ENCODE assay signal across 9 mouse cellular contexts in genomic region chr7:27357595-27357978, GRCm38 (mm10). TPM values are rescaled to one million over a fixed set of nuclear protein-coding genes. Genes with fewer than 3 reads are reported as not detected.
DNase-seq lines count a peak whose midpoint lies in the region; ATAC-seq and TF ChIP-seq lines count a peak whose summit lies in the region.
"Had no signal": no experiment of that assay in that cellular context is flagged by ENCODE, and none has a peak within 500 bp of the region (broad histone marks: within the 10 kb centered on the region; RNA-seq: fewer than 3 reads in every experiment).

No protein-coding gene starts in this region.

- TF ChIP-seq POLR2A in MEL (IDR thresholded peaks at IDR 0.05; ENCODE audit: control insufficient read depth in 1 of 2, insufficient read depth in 1 of 2, low read depth in 1 of 2, low read length in 2 of 2, poor library complexity in 1 of 2): peak in 1 of 2 experiments; percentile 68; a peak in 2 of 4 replicates
- no peak; the same call in 1 of the 2 replicates for TF ChIP-seq POLR2A in embryonic fibroblast, embryonic 13.5 days (IDR thresholded peaks at IDR 0.05; ENCODE audit: low read depth, low read length)

- H3K79me2 ChIP-seq in MEL (ENCODE audit: control insufficient read depth, insufficient read depth, low read length, poor library complexity): peaks cover 3% of the 10 kb centered on the region; the same call in 1 of the 2 replicates

- H3K27me3 ChIP-seq in lung, embryonic 16.5 days (ENCODE audit: control insufficient read depth, insufficient read depth, low read depth, low read length): no peaks in the 10 kb centered on the region
- no peaks in the 10 kb centered on the region for H3K27me3 ChIP-seq in MEL (ENCODE audit: control insufficient read depth in 1 of 2, insufficient read depth in 2 of 2, low read length in 2 of 2)
- peaks cover 4% of the 10 kb centered on the region for H3K27me3 ChIP-seq in megakaryocyte, embryonic 14.5 days (replicated peaks)

- DNase-seq in lung, postnatal 14 days: no peak
- DNase-seq in MEL (ENCODE audit: low read depth, low spot score): peak; percentile 95
- DNase-seq in layer of hippocampus, postnatal 25 days (ENCODE audit: extremely low spot score in 1 of 2, low spot score in 1 of 2): no peak
- DNase-seq in cerebellum, adult 18-20 months: no peak

- H3K27ac ChIP-seq in lung, embryonic 16.5 days (ENCODE audit: low read length): peak overlapping the region; percentile 81
- H3K27ac ChIP-seq in MEL (ENCODE audit: control insufficient read depth, low read depth, low read length): peak overlapping the region; percentile 85
- peak overlapping the region; percentile 64 for H3K27ac ChIP-seq in embryonic fibroblast, embryonic 13.5 days (ENCODE audit: insufficient read depth, low read length)
- H3K27ac ChIP-seq: limb, embryonic 12.5 days had no signal

- ATAC-seq in lung, embryonic 16.5 days (ENCODE audit: low read depth): no peak

- H3K9me3 ChIP-seq in lung, embryonic 16.5 days (ENCODE audit: control insufficient read depth, low read length): no peaks in the 10 kb centered on the region
- H3K9me3 ChIP-seq in MEL (replicated peaks; ENCODE audit: insufficient read depth, low read length): no peaks in the 10 kb centered on the region
- peaks cover 3% of the 10 kb centered on the region; the same call in 1 of the 2 replicates for H3K9me3 ChIP-seq in megakaryocyte, embryonic 14.5 days
- H3K9me3 ChIP-seq: limb, embryonic 12.5 days had no signal

- WGBS in lung, embryonic 16.5 days: 16% methylated on average over 3 of the region's 3 CpGs

- H3K4me3 ChIP-seq in lung, embryonic 16.5 days (ENCODE audit: low read length): peak overlapping the region; percentile 68
- peak overlapping the region; percentile 58 to 96 for H3K4me3 ChIP-seq in MEL (ENCODE audit: control insufficient read depth in 1 of 2, insufficient read depth in 1 of 2, low read depth in 2 of 2, low read length in 2 of 2)
- no peak overlapping the region for H3K4me3 ChIP-seq in embryonic fibroblast, embryonic 13.5 days (ENCODE audit: insufficient read depth, low read length)
- peak overlapping the region; percentile 98 for H3K4me3 ChIP-seq in megakaryocyte, embryonic 14.5 days (replicated peaks)

- no peaks in the 10 kb centered on the region for H3K36me3 ChIP-seq in lung, embryonic 16.5 days (ENCODE audit: control insufficient read depth, insufficient read depth, low read length)
- peaks cover 0 to 18% of the 10 kb centered on the region in 2 experiments; a peak in 2 of 4 replicates for H3K36me3 ChIP-seq in MEL (ENCODE audit: control insufficient read depth in 1 of 2, insufficient read depth in 2 of 2, low read length in 2 of 2)
- H3K36me3 ChIP-seq in megakaryocyte, embryonic 14.5 days (replicated peaks; ENCODE audit: low read length): peaks cover 15% of the 10 kb centered on the region

- peak overlapping the region; percentile 72 for H3K4me2 ChIP-seq in lung, embryonic 16.5 days (ENCODE audit: low read depth, low read length)

- TF ChIP-seq EP300 in MEL (IDR thresholded peaks at IDR 0.05; ENCODE audit: low read depth in 1 of 2, low read length in 2 of 2): peak; percentile 50 to 67; a peak in 3 of 4 replicates

- H3K9ac ChIP-seq in lung, embryonic 16.5 days (ENCODE audit: low read length): no peak overlapping the region
- peak overlapping the region; percentile 57 for H3K9ac ChIP-seq in MEL (ENCODE audit: control insufficient read depth, low read depth, low read length, poor library complexity, severe bottlenecking)

- no peak for TF ChIP-seq CTCF in MEL (IDR thresholded peaks at IDR 0.05 in 2 of 3, conservative IDR thresholded peaks at IDR 0.05 in 1 of 3; ENCODE audit: control insufficient read depth in 1 of 3, insufficient read depth in 1 of 3, low read depth in 2 of 3, low read length in 3 of 3, poor library complexity in 1 of 3, severe bottlenecking in 1 of 3)
- no peak for TF ChIP-seq CTCF in embryonic fibroblast, embryonic 13.5 days (IDR thresholded peaks at IDR 0.05; ENCODE audit: borderline replicate concordance, insufficient read depth, low read length)

- no peak for TF ChIP-seq RAD21 in MEL (IDR thresholded peaks at IDR 0.05; ENCODE audit: low read depth, low read length)

- H3K4me1 ChIP-seq in lung, embryonic 16.5 days (replicated peaks; ENCODE audit: control insufficient read depth, insufficient read depth, low read length): peaks cover 24% of the 10 kb centered on the region
- H3K4me1 ChIP-seq in MEL (ENCODE audit: control insufficient read depth in 1 of 2, insufficient read depth in 2 of 2, low read length in 2 of 2): peaks cover 4 to 19% of the 10 kb centered on the region in 2 experiments
- H3K4me1 ChIP-seq in embryonic fibroblast, embryonic 13.5 days (ENCODE audit: control insufficient read depth, insufficient read depth, low read length): no peaks in the 10 kb centered on the region
- peaks cover 63% of the 10 kb centered on the region for H3K4me1 ChIP-seq in megakaryocyte, embryonic 14.5 days

TF ChIP-seq in MEL, 35 proteins besides CTCF, POLR2A, EP300 and RAD21 (continues in another document):
- no peak for TF ChIP-seq USF2 (IDR thresholded peaks at IDR 0.05; ENCODE audit: borderline replicate concordance in 1 of 2, insufficient read depth in 1 of 2, low read depth in 1 of 2, low read length in 2 of 2)
- TF ChIP-seq GATA1 (IDR thresholded peaks at IDR 0.05; ENCODE audit: low read depth, low read length): peak; percentile 78
- TF ChIP-seq RCOR1 (IDR thresholded peaks at IDR 0.05; ENCODE audit: low read depth, low read length): no peak
- TF ChIP-seq HCFC1 (IDR thresholded peaks at IDR 0.05; ENCODE audit: low read depth, low read length): peak; percentile 62; the same call in 1 of the 2 replicates
- TF ChIP-seq SIN3A (IDR thresholded peaks at IDR 0.05; ENCODE audit: low read length): peak; percentile 78
- peak; percentile 66; the same call in 1 of the 2 replicates for TF ChIP-seq NELFE (IDR thresholded peaks at IDR 0.05; ENCODE audit: low read depth, low read length)
- TF ChIP-seq NRF1 (IDR thresholded peaks at IDR 0.05; ENCODE audit: insufficient read depth, low read depth, low read length, poor library complexity, severe bottlenecking): no peak
- no peak for TF ChIP-seq CHD2 (IDR thresholded peaks at IDR 0.05; ENCODE audit: low read length)
- no peak for TF ChIP-seq ZC3H11A (IDR thresholded peaks at IDR 0.05; ENCODE audit: low read depth, low read length)
- no peak for TF ChIP-seq POLR2AphosphoS2 (IDR thresholded peaks at IDR 0.05; ENCODE audit: low read length)
- peak; percentile 60 for TF ChIP-seq MAX (IDR thresholded peaks at IDR 0.05; ENCODE audit: low read length)
- TF ChIP-seq JUND (IDR thresholded peaks at IDR 0.05; ENCODE audit: low read depth, low read length): no peak
- TF ChIP-seq MYB (IDR thresholded peaks at IDR 0.05; ENCODE audit: low read depth, low read length): no peak
- 0 out of 2 replicates have a peak, but pooled peaks have one; percentile 37 for TF ChIP-seq ELF1 (IDR thresholded peaks at IDR 0.05; ENCODE audit: low read depth, low read length)
- peak; percentile 69 for TF ChIP-seq MYC (IDR thresholded peaks at IDR 0.05; ENCODE audit: low read depth, low read length)
- peak; percentile 94 for TF ChIP-seq MAFK (IDR thresholded peaks at IDR 0.05; ENCODE audit: borderline replicate concordance, low read depth, low read length)
- peak; percentile 79 for TF ChIP-seq TBP (IDR thresholded peaks at IDR 0.05; ENCODE audit: low read depth, low read length)
- no peak for TF ChIP-seq GABPA (IDR thresholded peaks at IDR 0.05; ENCODE audit: low read depth, low read length)
- TF ChIP-seq MAZ (IDR thresholded peaks at IDR 0.05; ENCODE audit: low read depth, low read length): 0 out of 2 replicates have a peak, but pooled peaks have one; percentile 65
- no peak for TF ChIP-seq KAT2A (conservative IDR thresholded peaks at IDR 0.05; ENCODE audit: low read depth, low read length)
- no peak for TF ChIP-seq ZMIZ1 (IDR thresholded peaks at IDR 0.05; ENCODE audit: low read depth, low read length)
- no peak for TF ChIP-seq MEF2A (IDR thresholded peaks at IDR 0.05; ENCODE audit: extremely low read depth, insufficient replicate concordance, low read depth, low read length, poor library complexity, severe bottlenecking)
- no peak for TF ChIP-seq TAL1 (IDR thresholded peaks at IDR 0.05; ENCODE audit: low read length)
- no peak for TF ChIP-seq ZNF384 (IDR thresholded peaks at IDR 0.05; ENCODE audit: low read depth, low read length)

RNA-seq across cellular contexts. Expression of gene Gm20479, which starts 0.4 kb away (rescaled TPM):
- polyA plus RNA-seq in lung, embryonic 16.5 days (2015; fragmentation: Nextera tagmentation; extraction: Ambion mirVana): 0.52 and 1.1 TPM in 2 replicates
- total RNA-seq in MEL (2012; rRNA removed): 0.42 TPM in 1 of 2 replicates, not detected in the other
- 1 to 10 TPM in 1 of 2 experiments, not detected in 1; 2.7 TPM for polyA plus RNA-seq in MEL (2012; ENCODE audit: insufficient read depth in 1 of 2, insufficient read length in 2 of 2, low read depth in 1 of 2, low replicate concordance in 2 of 2, missing spikeins in 1 of 2)
- polyA plus RNA-seq in embryonic fibroblast, embryonic 13.5 days (2011; ENCODE audit: insufficient read length, low read depth, missing spikeins): 6.2 TPM in 1 of 2 replicates, not detected in the other
- 1.4 and 7.6 TPM in 2 replicates for polyA plus RNA-seq in megakaryocyte, embryonic 14.5 days (2012; ENCODE audit: insufficient read depth, low replicate concordance)
- total RNA-seq in layer of hippocampus, postnatal 25 days (2021): not detected
- polyA plus RNA-seq: brain, embryonic 14.5 days; limb, embryonic 12.5 days had no signal

RNA-seq across cellular contexts. Expression of gene Shkbp1, which starts 1.8 kb away (rescaled TPM):
- polyA plus RNA-seq in lung, embryonic 16.5 days (2015; fragmentation: Nextera tagmentation; extraction: Ambion mirVana): 43.6 and 46.2 TPM in 2 replicates
- total RNA-seq in MEL (2012; rRNA removed): 24.2 and 25.4 TPM in 2 replicates
- polyA plus RNA-seq in MEL (2012; ENCODE audit: insufficient read depth in 1 of 2, insufficient read length in 2 of 2, low read depth in 1 of 2, low replicate concordance in 2 of 2, missing spikeins in 1 of 2): 10 to 100 TPM in 1 of 2 experiments, not detected in 1; 77.0 TPM
- polyA plus RNA-seq in embryonic fibroblast, embryonic 13.5 days (2011; ENCODE audit: insufficient read length, low read depth, missing spikeins): 35.9 and 41.2 TPM in 2 replicates
- polyA plus RNA-seq in megakaryocyte, embryonic 14.5 days (2012; ENCODE audit: insufficient read depth, low replicate concordance): 214 and 344 TPM in 2 replicates
- total RNA-seq in layer of hippocampus, postnatal 25 days (2021): 10 to 100 TPM; 19.7 to 30.4 TPM

RNA-seq across cellular contexts. Expression of gene Ltbp4, which starts 20.1 kb away (rescaled TPM):
- polyA plus RNA-seq in lung, embryonic 16.5 days (2015; fragmentation: Nextera tagmentation; extraction: Ambion mirVana): 107 and 127 TPM in 2 replicates
- 2.2 and 2.9 TPM in 2 replicates for total RNA-seq in MEL (2012; rRNA removed)
- 10 to 100 TPM in 1 of 2 experiments, not detected in 1; 14.2 TPM for polyA plus RNA-seq in MEL (2012; ENCODE audit: insufficient read depth in 1 of 2, insufficient read length in 2 of 2, low read depth in 1 of 2, low replicate concordance in 2 of 2, missing spikeins in 1 of 2)
- 46.5 and 50.6 TPM in 2 replicates for polyA plus RNA-seq in embryonic fibroblast, embryonic 13.5 days (2011; ENCODE audit: insufficient read length, low read depth, missing spikeins)
- 0.28 TPM in 1 of 2 replicates, not detected in the other for polyA plus RNA-seq in megakaryocyte, embryonic 14.5 days (2012; ENCODE audit: insufficient read depth, low replicate concordance)
- total RNA-seq in layer of hippocampus, postnatal 25 days (2021): 10 to 100 TPM; 47.2 to 61.7 TPM
